28 mouse cellular contexts compared by ENCODE assay signal in the genomic region with DNA sequence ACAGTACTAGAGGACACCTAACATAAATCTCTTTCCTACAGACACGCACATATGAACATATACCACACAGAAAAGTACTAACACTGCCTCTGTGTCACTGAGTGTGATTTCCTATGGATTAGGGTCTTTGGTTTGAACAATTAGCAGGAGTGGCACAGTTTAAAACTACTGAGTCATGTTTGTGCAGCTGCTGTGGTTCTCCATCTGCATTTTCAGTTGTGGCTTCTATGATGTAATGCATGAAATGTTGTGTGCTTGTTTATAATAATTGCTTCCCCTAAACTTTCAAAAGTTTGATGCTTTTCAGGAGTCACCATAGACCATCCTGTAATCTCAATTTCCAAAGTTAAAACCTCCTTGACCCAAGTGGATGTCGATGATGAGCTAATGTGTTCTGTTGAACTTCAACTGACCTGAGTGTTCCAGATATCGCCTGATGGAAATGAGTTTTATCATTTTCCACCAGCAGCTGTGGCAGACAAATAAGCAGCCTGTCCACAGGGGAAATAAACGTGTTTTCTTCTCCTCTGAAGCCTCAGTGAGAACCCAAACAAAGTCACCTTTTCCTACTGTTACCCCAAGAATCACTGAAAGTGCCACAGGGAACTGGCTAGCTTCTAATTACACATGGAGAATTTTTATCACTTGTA.
A peak's percentile ranks its signal among the peaks of the same experiment; 100 is the strongest.
DNase-seq lines count a peak whose midpoint lies in the region; ATAC-seq and TF ChIP-seq lines count a peak whose summit lies in the region.
"Had no signal": no experiment of that assay in that cellular context is flagged by ENCODE, and none has a peak within 500 bp of the region (broad histone marks: within the 10 kb centered on the region; RNA-seq: fewer than 3 reads in every experiment).

No protein-coding gene starts in this region.

- no peak overlapping the region for H3K4me2 ChIP-seq in CH12.LX (ENCODE audit: insufficient read depth, low read depth, poor library complexity, severe bottlenecking)
- H3K4me2 ChIP-seq: embryonic facial prominence, embryonic 12.5 days; embryonic facial prominence, embryonic 15.5 days; heart, embryonic 11.5 days; hindbrain, embryonic 13.5 days; intestine, embryonic 15.5 days had no signal

- no peak for TF ChIP-seq EP300 in CH12.LX (IDR thresholded peaks at IDR 0.05; ENCODE audit: low read length)

- no peak overlapping the region for H3K27ac ChIP-seq in CH12.LX (ENCODE audit: insufficient read depth, low read depth)
- no peak overlapping the region for H3K27ac ChIP-seq in layer of hippocampus, adult 2 months
- H3K27ac ChIP-seq: embryonic facial prominence, embryonic 12.5 days; embryonic facial prominence, embryonic 15.5 days; gastrocnemius, adult 2 months; hindbrain, embryonic 10.5 days; hindbrain, embryonic 13.5 days; intestine, embryonic 15.5 days had no signal

- no peaks in the 10 kb centered on the region for H3K27me3 ChIP-seq in CH12.LX (replicated peaks)
- H3K27me3 ChIP-seq: embryonic facial prominence, embryonic 12.5 days; embryonic facial prominence, embryonic 15.5 days; hindbrain, embryonic 13.5 days; intestine, embryonic 15.5 days had no signal

- intact Hi-C loops in heart, postnatal 14 days (cut with DNase I), result loop anchor here (10.0 kb wide), 1 partner anchor 307 kb away; no protein-coding TSS in a partner anchor

- peaks cover 11 to 33% of the 10 kb centered on the region in 2 experiments for H3K4me1 ChIP-seq in CH12.LX (ENCODE audit: control insufficient read depth in 1 of 2, insufficient read depth in 2 of 2)
- H3K4me1 ChIP-seq: embryonic facial prominence, embryonic 12.5 days; embryonic facial prominence, embryonic 15.5 days; intestine, embryonic 15.5 days had no signal

- DNase-seq in 416B (ENCODE audit: low read depth) (peak; percentile 68), CH12.LX (ENCODE audit: extremely low read depth) (peak; percentile 13)
- DNase-seq in cerebellum, adult 11-12 months, result no peak
- no peak for DNase-seq in heart, adult 8-10 months (ENCODE audit: low spot score)
- DNase-seq in layer of hippocampus, adult 2 months (ENCODE audit: low spot score in 2 of 2), result no peak
- no peak for DNase-seq in heart, postnatal 14 days
- DNase-seq: adrenal gland, postnatal 10 days; adrenal gland, postnatal 36 days; cerebellum, adult 8-10 months; cerebellum, postnatal 10 days; cerebellum, postnatal 36 days; forebrain, postnatal 0 days; gastrocnemius, adult 2 months; gastrocnemius, postnatal 14 days; heart, postnatal 36 days; kidney, adult 11 months had no signal

- dilution Hi-C loops in CH12.LX (cut with MboI; ENCODE audit: extremely low pct_ligation_motif_present, extremely low pct_unique_long_range_greater_than_20kb, low sequenced_read_pairs), result no loop called here

- no peak for TF ChIP-seq POLR2A in CH12.LX (IDR thresholded peaks at IDR 0.05; ENCODE audit: low read depth, low read length)

- no peak for TF ChIP-seq RAD21 in CH12.LX (IDR thresholded peaks at IDR 0.05; ENCODE audit: low read depth, low read length)

- H3K4me3 ChIP-seq in CH12.LX (replicated peaks in 1 of 3; ENCODE audit: low read depth in 2 of 3, low read length in 2 of 3, poor library complexity in 1 of 3), result no peak overlapping the region
- no peak overlapping the region for H3K4me3 ChIP-seq in layer of hippocampus, adult 2 months
- H3K4me3 ChIP-seq: embryonic facial prominence, embryonic 12.5 days; embryonic facial prominence, embryonic 15.5 days; gastrocnemius, adult 2 months; hindbrain, embryonic 10.5 days; hindbrain, embryonic 13.5 days; intestine, embryonic 15.5 days had no signal

- no peaks in the 10 kb centered on the region for H3K79me2 ChIP-seq in CH12.LX (replicated peaks; ENCODE audit: control insufficient read depth, extremely low read depth, insufficient read depth, poor library complexity, severe bottlenecking)

- no peak for TF ChIP-seq CTCF in CH12.LX (conservative IDR thresholded peaks at IDR 0.05 in 1 of 2, IDR thresholded peaks at IDR 0.05 in 1 of 2; ENCODE audit: low read depth in 2 of 2, low read length in 2 of 2)
- no peak for TF ChIP-seq CTCF in layer of hippocampus, adult 2 months (conservative IDR thresholded peaks at IDR 0.05)

- no peaks in the 10 kb centered on the region for H3K36me3 ChIP-seq in CH12.LX (replicated peaks in 1 of 2; ENCODE audit: control insufficient read depth in 1 of 2, insufficient read depth in 1 of 2, low read length in 1 of 2)
- H3K36me3 ChIP-seq: embryonic facial prominence, embryonic 12.5 days; embryonic facial prominence, embryonic 15.5 days; G1E; hindbrain, embryonic 10.5 days; hindbrain, embryonic 13.5 days; intestine, embryonic 15.5 days had no signal

- H3K9ac ChIP-seq in CH12.LX (ENCODE audit: insufficient read depth, low read depth), result no peak overlapping the region
- H3K9ac ChIP-seq: embryonic facial prominence, embryonic 12.5 days; embryonic facial prominence, embryonic 15.5 days; forebrain, postnatal 0 days; hindbrain, embryonic 13.5 days; intestine, embryonic 15.5 days had no signal

- ATAC-seq in common myeloid progenitor, adult 5-6 weeks (replicated peaks; ENCODE audit: low read depth, poor library complexity, severe bottlenecking), result peak; percentile 67
- ATAC-seq in megakaryocyte progenitor cell, adult 5-6 weeks (replicated peaks; ENCODE audit: poor library complexity), result peak; percentile 63
- ATAC-seq: activated CD4-positive, CD25-positive, alpha-beta regulatory T cell, adult 4 months; forebrain, embryonic 14.5 days; forebrain, postnatal 0 days; hindbrain, embryonic 16.5 days; intestine, embryonic 15.5 days had no signal

- in situ Hi-C loops in CH12.LX (cut with MboI; ENCODE audit: low pct_ligation_motif_present, low pct_unique_long_range_greater_than_20kb, low sequenced_read_pairs), result no loop called here

- H3K9me3 ChIP-seq in CH12.LX (replicated peaks; ENCODE audit: low read length), result no peaks in the 10 kb centered on the region
- H3K9me3 ChIP-seq: embryonic facial prominence, embryonic 12.5 days; embryonic facial prominence, embryonic 15.5 days; G1E; hindbrain, embryonic 10.5 days; hindbrain, embryonic 13.5 days; intestine, embryonic 15.5 days had no signal

TF ChIP-seq in CH12.LX, 34 proteins besides CTCF, POLR2A, EP300 and RAD21:
- TF ChIP-seq USF2 (conservative IDR thresholded peaks at IDR 0.05; ENCODE audit: low read depth, low read length) (no peak), TBP (conservative IDR thresholded peaks at IDR 0.05; ENCODE audit: low read depth, low read length) (no peak), TCF12 (IDR thresholded peaks at IDR 0.05; ENCODE audit: low read depth, low read length) (no peak), POLR2AphosphoS2 (IDR thresholded peaks at IDR 0.05; ENCODE audit: low read depth, low read length) (no peak), GABPA (IDR thresholded peaks at IDR 0.05; ENCODE audit: insufficient replicate concordance, low read depth, low read length) (no peak)
TF ChIP-seq in CH12.LX: peak in this region for 0.

Comparison
In these comparisons a context has a peak if more than half of its experiments do, and no peak if none do; other contexts are left out.
1. DNase-seq: peak in 416B (single experiment) and CH12.LX (single experiment); none in cerebellum, adult 11-12 months (single experiment), heart, adult 8-10 months (single experiment), layer of hippocampus, adult 2 months (0 of 2) and heart, postnatal 14 days (0 of 2).